Mouse (Mus musculus) stomach, postnatal 0 days (tissue): ENCODE results near the gene Nebl. TPM values are rescaled to one million over a fixed set of nuclear protein-coding genes. Genes with fewer than 3 reads are reported as not detected.

Source experiments
- ATAC-seq: fragments of 200-750 bp; cut with Nextera tagmentation; 2 replicates; pipeline ENCODE4 v1.8.0; 2017; ENCODE audit not compliant: low FRiP score, low TSS enrichment
- DNase-seq: peaks from one replicate; pipeline ENCODE4 v3.0.0-alpha.2; 2016; ENCODE audit warnings: low spot score
- H3K27ac ChIP-seq: fragments of 300-500 bp; sonication (generic); replicated peaks from 2 replicates; pipeline ENCODE4 v1.5.1; 2014; ENCODE audit warnings: mild to moderate bottlenecking, control low read depth
- H3K27me3 ChIP-seq: fragments of 300-500 bp; sonication (generic); 2 replicates; pipeline ENCODE4 v1.6.1; 2014; ENCODE audit warnings: low read length; ENCODE audit not compliant: control insufficient read depth, insufficient read depth
- H3K36me3 ChIP-seq: fragments of 300-500 bp; sonication (generic); 2 replicates; pipeline ENCODE4 v1.6.1; 2014; ENCODE audit warnings: low read length, mixed read lengths; ENCODE audit not compliant: control insufficient read depth, insufficient read depth
- H3K4me1 ChIP-seq: fragments of 300-500 bp; sonication (generic); replicated peaks from 2 replicates; pipeline ENCODE4 v1.6.1; 2014; ENCODE audit warnings: antibody characterized with exemption; ENCODE audit not compliant: control insufficient read depth, insufficient read depth
- H3K4me2 ChIP-seq: fragments of 300-500 bp; sonication (generic); replicated peaks from 2 replicates; pipeline ENCODE4 v1.6.1; 2014; ENCODE audit warnings: low read depth, mild to moderate bottlenecking, control low read depth, moderate library complexity
- H3K4me3 ChIP-seq: fragments of 300-500 bp; sonication (generic); 2 replicates; pipeline ENCODE4 v1.5.1; 2014; ENCODE audit warnings: low read depth, low read length, control low read depth
- H3K9ac ChIP-seq: fragments of 300-500 bp; sonication (generic); 2 replicates; pipeline ENCODE4 v1.6.1; 2014; ENCODE audit warnings: mild to moderate bottlenecking, low read length, control low read depth, mixed read lengths
- H3K9me3 ChIP-seq: fragments of 300-500 bp; sonication (generic); 2 replicates; pipeline ENCODE4 v1.6.1; 2016; ENCODE audit warnings: low read length; ENCODE audit not compliant: control insufficient read depth
- CTCF ChIP-seq: IDR thresholded peaks from 2 replicates; pipeline ENCODE4 v1.5.1; 2016; ENCODE audit warnings: antibody characterized with exemption, low read depth, mild to moderate bottlenecking, moderate library complexity
- EP300 ChIP-seq: optimal IDR thresholded peaks from 2 replicates; pipeline ENCODE3; 2016; ENCODE audit warnings: antibody characterized with exemption
- WGBS: fragments of 180-500 bp; shearing (Covaris S2); extraction: QIAGEN DNeasy Blood & Tissue Kit; methylation state at CpG from one replicate; pipeline ENCODE4 v1.1.7; 2014; 5-methylcytosine and 5-hydroxymethylcytosine counted together
- polyA plus RNA-seq: library from polyadenylated mRNA; unstranded; fragments of >200 nt; fragmentation: Nextera tagmentation; extraction: Ambion mirVana; gene quantifications from 2 replicates; pipeline ENCODE4 v1.2.1, GENCODE M21; 2015

Nebl gene
- polyA plus RNA-seq, 1 experiment from 2014 or later: 7.9 TPM

DNA sequence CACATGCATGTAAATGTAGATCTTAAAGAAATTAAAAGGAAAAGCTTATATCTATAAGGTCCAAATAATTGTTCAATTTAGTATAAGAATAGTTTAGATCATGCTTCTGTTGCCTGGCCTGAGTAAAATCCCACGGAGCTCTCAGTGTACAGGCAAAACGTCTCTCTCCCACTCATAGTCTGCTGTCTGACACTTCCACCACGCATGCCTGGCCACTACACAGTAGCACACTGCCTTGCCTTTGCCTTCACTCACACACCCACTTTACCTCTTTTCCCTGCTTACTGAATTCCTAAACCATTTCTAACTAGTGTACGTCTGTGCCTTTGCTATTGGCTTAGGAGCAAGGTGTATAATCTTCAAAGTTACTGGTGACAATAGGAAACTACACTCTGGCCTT is 302.2 kb downstream of the Nebl start:
- 78% methylated on average over 4 of the region's 4 CpGs for WGBS
- TF ChIP-seq CTCF (no peak), EP300 (no peak)
- Histone ChIP-seq H3K27ac (no peak overlapping the region), H3K36me3 (no peaks in the 10 kb centered on the region), H3K4me2 (no peak overlapping the region), H3K9ac (no peak overlapping the region), H3K27me3 (no peaks in the 10 kb centered on the region), H3K4me3 (no peak overlapping the region), H3K9me3 (no peaks in the 10 kb centered on the region), H3K4me1 (no peaks in the 10 kb centered on the region)
- DNase-seq (no peak), ATAC-seq (no peak)

DNA sequence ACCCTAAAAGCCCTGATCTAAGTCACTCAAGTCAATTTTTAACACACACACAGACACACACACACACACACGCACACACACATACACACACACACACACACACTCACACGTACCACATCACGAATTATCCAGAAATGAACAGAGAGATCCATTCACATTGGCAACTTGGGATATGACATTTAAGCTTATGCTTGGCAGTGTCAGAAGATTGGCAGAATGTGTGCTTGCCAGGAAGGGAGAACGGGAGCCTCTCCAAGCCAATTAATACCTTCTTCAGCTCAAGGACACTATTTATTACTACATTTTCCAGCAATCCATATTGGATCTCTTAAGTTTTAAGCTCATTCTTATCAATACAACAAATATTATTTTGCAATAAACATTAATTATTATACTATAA is 303.1 kb downstream of the Nebl start:
- 84% methylated on average over 4 of the region's 4 CpGs for WGBS
- TF ChIP-seq EP300 (no peak), CTCF (no peak)
- no peaks in the 10 kb centered on the region for H3K4me1 ChIP-seq
- H3K36me3 ChIP-seq: no peaks in the 10 kb centered on the region
- ATAC-seq: no peak
- DNase-seq: no peak
- no peaks in the 10 kb centered on the region for H3K27me3 ChIP-seq
- H3K4me2 ChIP-seq: no peak overlapping the region
- no peak overlapping the region for H3K4me3 ChIP-seq
- H3K9ac ChIP-seq: no peak overlapping the region
- no peaks in the 10 kb centered on the region for H3K9me3 ChIP-seq
- H3K27ac ChIP-seq: no peak overlapping the region

DNA sequence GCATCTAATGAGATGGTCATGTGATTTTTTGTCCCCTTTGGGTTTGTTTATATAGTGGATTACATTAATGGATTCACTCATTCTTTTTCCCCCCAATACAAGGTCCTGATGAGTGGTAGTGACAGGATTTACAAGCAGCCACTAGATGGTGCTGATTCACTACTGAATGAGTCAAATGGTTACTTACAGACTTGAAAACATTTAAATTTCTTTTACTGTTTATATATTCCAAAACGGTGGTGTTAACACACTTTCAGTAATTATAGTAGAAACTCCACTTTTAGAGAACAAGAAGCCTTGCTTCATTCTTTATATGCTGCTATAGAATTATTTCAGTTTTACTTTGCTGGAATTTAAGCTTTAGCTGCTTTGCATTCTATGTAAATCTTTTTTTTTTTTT is 308.3 kb downstream of the Nebl start:
- TF ChIP-seq CTCF (peak; percentile 87), EP300 (no peak)
- no peaks in the 10 kb centered on the region for H3K36me3 ChIP-seq
- H3K4me3 ChIP-seq: no peak overlapping the region
- 2% methylated on average over 1 of the region's 1 CpGs for WGBS
- no peak overlapping the region for H3K27ac ChIP-seq
- DNase-seq (peak; percentile 16), ATAC-seq (no peak)
- H3K4me2 ChIP-seq: no peak overlapping the region
- H3K27me3 ChIP-seq: no peaks in the 10 kb centered on the region
- H3K9ac ChIP-seq: no peak overlapping the region
- no peaks in the 10 kb centered on the region for H3K4me1 ChIP-seq
- H3K9me3 ChIP-seq: no peaks in the 10 kb centered on the region

DNA sequence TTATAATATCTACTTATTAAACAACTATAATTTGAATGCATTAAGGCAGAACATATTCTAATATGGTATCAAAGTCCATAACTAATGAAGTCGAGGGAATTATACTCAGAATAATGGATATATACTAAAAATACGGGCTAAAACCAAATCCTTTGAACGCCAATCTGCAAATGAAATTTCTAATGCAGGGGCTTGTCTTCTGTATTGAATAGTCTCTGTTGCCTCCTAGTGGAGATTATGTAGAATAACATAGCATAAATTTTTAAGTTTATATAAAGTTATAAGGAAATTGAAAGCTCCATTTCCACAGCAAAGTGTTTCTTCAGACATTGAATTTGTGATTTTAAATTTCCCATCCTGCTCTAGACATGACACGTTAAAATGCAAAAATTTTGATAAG is 315.9 kb downstream of the Nebl start:
- peak; percentile 76 for TF ChIP-seq CTCF
- TF ChIP-seq EP300: no peak
- Histone ChIP-seq H3K4me2 (no peak overlapping the region), H3K4me1 (no peaks in the 10 kb centered on the region), H3K4me3 (no peak overlapping the region), H3K9me3 (no peaks in the 10 kb centered on the region), H3K36me3 (no peaks in the 10 kb centered on the region), H3K27me3 (no peaks in the 10 kb centered on the region), H3K9ac (no peak overlapping the region), H3K27ac (no peak overlapping the region)
- WGBS: 12% methylated on average over 4 of the region's 4 CpGs
- no peak for ATAC-seq
- DNase-seq: no peak

DNA sequence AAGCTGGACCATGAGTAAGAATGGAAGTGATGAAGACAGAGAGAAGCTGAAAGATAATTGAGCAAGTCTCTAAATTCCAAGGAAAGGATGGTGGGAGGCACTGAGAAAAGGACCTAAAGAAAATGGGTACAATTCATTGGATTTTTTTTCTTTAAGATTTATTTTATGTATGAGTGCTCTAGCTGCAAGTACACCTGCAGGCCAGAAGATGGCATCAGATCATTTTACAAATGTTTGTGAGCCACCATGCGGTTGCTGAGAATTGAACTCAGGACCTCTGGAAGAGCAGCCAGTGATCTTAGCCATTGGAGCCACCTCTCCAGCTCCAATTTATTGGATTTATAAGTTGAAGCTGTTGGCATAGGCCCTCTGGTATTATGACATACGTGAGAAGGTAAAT is 316.9 kb downstream of the Nebl start:
- H3K27me3 ChIP-seq: no peaks in the 10 kb centered on the region
- TF ChIP-seq EP300 (no peak), CTCF (peak; percentile 37; the same call in 1 of the 2 replicates)
- H3K27ac ChIP-seq: no peak overlapping the region
- no peaks in the 10 kb centered on the region for H3K36me3 ChIP-seq
- ATAC-seq (no peak), DNase-seq (no peak)
- no peak overlapping the region for H3K4me2 ChIP-seq
- no peaks in the 10 kb centered on the region for H3K9me3 ChIP-seq
- no peak overlapping the region for H3K9ac ChIP-seq
- no peaks in the 10 kb centered on the region for H3K4me1 ChIP-seq
- 78% methylated on average over 2 of the region's 2 CpGs for WGBS
- no peak overlapping the region for H3K4me3 ChIP-seq

DNA sequence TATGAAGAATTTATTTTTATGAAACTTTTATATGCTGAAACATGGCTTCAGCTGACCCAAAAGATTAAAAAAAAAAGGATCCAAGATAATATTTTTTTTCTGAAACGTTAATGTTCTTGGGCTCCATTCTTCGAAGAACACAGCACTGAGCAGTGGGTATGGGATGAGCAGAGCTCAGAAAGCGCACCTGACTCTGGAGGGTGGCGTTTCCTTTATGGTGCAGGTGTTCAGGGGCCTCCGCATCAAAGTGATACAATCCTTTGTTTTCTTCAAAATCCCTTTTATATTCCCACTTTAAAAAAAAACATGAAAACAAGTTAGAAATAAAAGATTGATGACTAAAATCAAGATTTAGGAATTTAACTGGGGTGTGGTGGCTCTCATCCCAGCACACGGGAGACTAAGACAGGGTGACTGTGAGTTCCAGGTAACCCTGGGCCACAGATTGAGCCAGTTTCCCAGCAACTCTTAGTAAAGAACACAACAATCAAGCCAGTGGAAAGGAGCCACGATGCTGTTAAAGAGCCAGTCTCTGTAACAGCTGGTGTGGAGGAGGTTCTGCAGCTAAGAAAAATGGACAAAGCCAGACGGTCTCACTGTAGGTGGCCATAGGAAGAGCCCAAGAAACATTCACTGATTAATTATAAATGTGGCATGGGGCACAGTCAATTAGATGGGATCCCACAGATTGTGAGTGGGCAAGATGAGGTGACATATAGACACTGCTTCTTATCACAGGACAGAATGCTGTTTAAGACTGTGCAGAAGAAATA is 317.6 kb downstream of the Nebl start:
- Histone ChIP-seq H3K36me3 (no peaks in the 10 kb centered on the region), H3K4me1 (no peaks in the 10 kb centered on the region), H3K9ac (no peak overlapping the region), H3K27ac (no peak overlapping the region), H3K27me3 (no peaks in the 10 kb centered on the region), H3K4me2 (no peak overlapping the region), H3K4me3 (no peak overlapping the region), H3K9me3 (no peaks in the 10 kb centered on the region)
- ATAC-seq (no peak), DNase-seq (no peak)
- TF ChIP-seq CTCF: no peak
- TF ChIP-seq EP300: no peak
- 67% methylated on average over 8 of the region's 8 CpGs for WGBS
